Mouse (Mus musculus) hindbrain, embryonic 14.5 days (tissue): Measurements from ENCODE around the gene Trpc4ap. TPM values are rescaled to one million over a fixed set of nuclear protein-coding genes. Genes with fewer than 3 reads are reported as not detected.
"Not testable (repeated sequence)": the region's sequence is repeated elsewhere in the genome, so short reads cannot be mapped to it uniquely, and the experiment has no call there.

Experiments
- ATAC-seq: fragments of 200-750 bp; cut with Nextera tagmentation; 2 replicates; pipeline ENCODE4 v1.8.0; 2017; ENCODE audit warnings: moderate number of reproducible peaks, mild to moderate bottlenecking, moderate TSS enrichment, moderate library complexity; ENCODE audit not compliant: low FRiP score
- DNase-seq: peaks from one replicate; pipeline ENCODE4 v3.0.0-alpha.2; 2015; ENCODE audit warnings: low spot score
- H3K27ac ChIP-seq: fragments of 300-500 bp; sonication (generic); 2 replicates; pipeline ENCODE4 v1.5.1; 2014; ENCODE audit warnings: mild to moderate bottlenecking, moderate library complexity
- H3K27me3 ChIP-seq: fragments of 300-500 bp; sonication (generic); 2 replicates; pipeline ENCODE4 v1.6.1; 2014; ENCODE audit warnings: mild to moderate bottlenecking, low read length, mixed read lengths; ENCODE audit not compliant: control insufficient read depth, insufficient read depth
- H3K36me3 ChIP-seq: fragments of 300-500 bp; sonication (generic); replicated peaks from 2 replicates; pipeline ENCODE4 v1.6.1; 2014; ENCODE audit not compliant: control insufficient read depth, insufficient read depth
- H3K4me1 ChIP-seq: fragments of 300-500 bp; sonication (generic); replicated peaks from 2 replicates; pipeline ENCODE4 v1.6.1; 2014; ENCODE audit warnings: antibody characterized with exemption, low read length, mixed read lengths; ENCODE audit not compliant: control insufficient read depth, insufficient read depth
- H3K4me2 ChIP-seq: fragments of 300-500 bp; sonication (generic); replicated peaks from 2 replicates; pipeline ENCODE4 v1.6.1; 2014; ENCODE audit warnings: mild to moderate bottlenecking, moderate library complexity
- H3K4me3 ChIP-seq: fragments of 300-500 bp; sonication (generic); replicated peaks from 2 replicates; pipeline ENCODE4 v1.5.1; 2014; ENCODE audit warnings: mild to moderate bottlenecking, low read length
- H3K9ac ChIP-seq: fragments of 300-500 bp; sonication (generic); 2 replicates; pipeline ENCODE4 v1.6.1; 2014
- H3K9me3 ChIP-seq: fragments of 300-500 bp; sonication (generic); 2 replicates; pipeline ENCODE4 v1.6.1; 2016; ENCODE audit warnings: low read length; ENCODE audit not compliant: control insufficient read depth
- WGBS: fragments of 180-500 bp; shearing (Covaris S2); extraction: QIAGEN DNeasy Blood & Tissue Kit; methylation state at CpG from one replicate; pipeline ENCODE4 v1.1.7; 2014; 5-methylcytosine and 5-hydroxymethylcytosine counted together
- polyA plus RNA-seq: library from polyadenylated mRNA; unstranded; fragments of >200 nt; fragmentation: Nextera tagmentation; extraction: Ambion mirVana; gene quantifications from 2 replicates; pipeline ENCODE4 v1.2.1, GENCODE M21; 2014

The Trpc4ap gene
- polyA plus RNA-seq: 163 and 176 TPM in 2 replicates

DNA sequence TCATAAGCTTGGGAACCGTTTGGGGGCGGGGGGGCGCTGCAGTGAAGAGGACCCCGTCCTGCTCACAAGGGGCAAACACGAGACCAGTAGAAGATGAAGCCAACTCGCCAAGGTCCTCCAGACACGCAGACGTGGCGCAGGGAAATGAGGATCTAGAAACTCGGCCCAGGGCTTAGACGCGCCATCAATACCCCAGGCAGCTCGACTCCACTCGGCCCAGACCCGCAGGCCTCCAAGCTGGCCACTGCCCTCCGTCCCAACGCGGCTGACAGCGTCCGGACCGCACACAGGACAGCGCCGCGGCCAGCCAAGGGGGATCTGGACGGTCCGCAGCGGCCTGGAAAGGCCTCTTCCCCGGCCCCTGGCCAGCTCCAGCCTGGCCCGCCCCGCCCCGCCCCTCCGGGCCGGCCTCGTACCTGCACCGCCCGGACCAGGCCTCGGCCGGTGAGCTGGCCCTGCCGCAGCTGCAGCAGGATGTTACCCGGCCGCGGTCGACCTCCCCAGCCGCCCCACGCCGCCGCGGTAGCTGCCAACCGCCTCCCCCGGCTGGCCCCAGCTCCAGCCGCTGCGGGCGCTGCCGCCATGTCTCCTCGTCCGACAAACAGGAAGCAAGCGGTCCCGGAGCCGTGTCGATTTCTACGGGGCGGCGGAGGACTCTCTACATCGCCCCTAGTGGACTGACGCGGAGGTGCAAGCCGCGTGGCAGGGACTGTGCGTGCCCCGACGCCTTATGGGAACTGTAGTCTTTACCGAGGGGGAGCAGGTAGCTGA lies at the start of gene Trpc4ap:
Gene Trpc4ap (minus strand): TSS at position 662 of the 771 bp plus-strand sequence.
- no peaks in the 10 kb centered on the region for H3K9me3 ChIP-seq
- H3K27me3 ChIP-seq: no peaks in the 10 kb centered on the region
- peak within 1 kb of the TSS; percentile 89 for H3K4me2 ChIP-seq
- peak within 1 kb of the TSS; percentile 91 for H3K9ac ChIP-seq
- ATAC-seq: peak; percentile 96
- peak within 1 kb of the TSS; percentile 97 for H3K4me3 ChIP-seq
- peak within 1 kb of the TSS; percentile 90 for H3K27ac ChIP-seq
- peaks cover 6% of the 10 kb centered on the region; the same call in 1 of the 2 replicates for H3K36me3 ChIP-seq
- WGBS: under 1% methylated on average over 53 of the region's 72 CpGs
- peaks cover 19% of the 10 kb centered on the region for H3K4me1 ChIP-seq
- peak; percentile 99 for DNase-seq

GRCm38 (mm10) chr2:155737803-155738202 lies 45.6 kb upstream of the Trpc4ap start:
- Histone ChIP-seq H3K27me3 (no peaks in the 10 kb centered on the region), H3K9ac (no peak overlapping the region), H3K4me1 (no peaks in the 10 kb centered on the region), H3K4me2 (no peak overlapping the region), H3K9me3 (no peaks in the 10 kb centered on the region), H3K27ac (no peak overlapping the region), H3K36me3 (no peaks in the 10 kb centered on the region), H3K4me3 (no peak overlapping the region)
- DNase-seq (no peak), ATAC-seq (no peak)
- 67% methylated on average over 9 of the region's 9 CpGs for WGBS

DNA sequence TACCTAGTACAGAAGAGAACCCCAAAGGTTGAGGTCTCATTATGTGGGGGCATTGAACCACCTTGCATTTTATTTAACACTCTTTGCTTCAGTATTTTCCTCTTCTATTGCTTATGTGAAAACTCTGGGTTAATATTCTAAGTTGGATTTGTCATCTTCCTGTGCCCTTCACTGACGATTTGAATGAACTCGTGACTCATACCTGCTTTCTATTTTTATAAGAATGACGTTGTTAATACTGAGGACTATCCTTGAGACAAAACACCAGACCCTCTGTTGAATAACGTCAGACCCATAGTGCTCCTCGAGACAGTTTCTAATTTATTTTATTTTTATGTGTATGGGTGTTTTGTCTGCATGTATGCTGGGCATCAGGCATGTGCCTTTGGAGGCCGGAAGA lies 44.8 kb upstream of the Trpc4ap start:
- H3K9ac ChIP-seq: no peak overlapping the region
- H3K9me3 ChIP-seq: no peaks in the 10 kb centered on the region
- no peaks in the 10 kb centered on the region for H3K36me3 ChIP-seq
- H3K27me3 ChIP-seq: no peaks in the 10 kb centered on the region
- H3K4me3 ChIP-seq: no peak overlapping the region
- 89% methylated on average over 6 of the region's 6 CpGs for WGBS
- no peak for DNase-seq
- H3K27ac ChIP-seq: no peak overlapping the region
- H3K4me1 ChIP-seq: no peaks in the 10 kb centered on the region
- H3K4me2 ChIP-seq: no peak overlapping the region
- no peak for ATAC-seq

GRCm38 (mm10) chr2:155735766-155736165 lies 43.6 kb upstream of the Trpc4ap start, which contains the start of gene Gm17581:
Gm17581 (minus strand) TSS chr2:155735866.
- not testable (repeated sequence) for H3K9me3 ChIP-seq, H3K4me3 ChIP-seq, H3K9ac ChIP-seq, H3K27ac ChIP-seq, DNase-seq, H3K4me1 ChIP-seq, H3K4me2 ChIP-seq, H3K27me3 ChIP-seq, ATAC-seq, H3K36me3 ChIP-seq
- 88% methylated on average over 5 of the region's 5 CpGs for WGBS

- H3K9me3 ChIP-seq: no peaks in the 10 kb centered on the region
- H3K36me3 ChIP-seq: no peaks in the 10 kb centered on the region
- no peak overlapping the region for H3K27ac ChIP-seq
- no peak for DNase-seq
- no peak overlapping the region for H3K4me2 ChIP-seq
- no peak overlapping the region for H3K4me3 ChIP-seq
- 82% methylated on average over 5 of the region's 5 CpGs for WGBS
- H3K27me3 ChIP-seq: no peaks in the 10 kb centered on the region
- no peaks in the 10 kb centered on the region for H3K4me1 ChIP-seq
- no peak overlapping the region for H3K9ac ChIP-seq
- no peak for ATAC-seq
Measured at GRCm38 (mm10) chr2:155735080-155735479, 42.9 kb upstream of the Trpc4ap start.

GRCm38 (mm10) chr2:155729158-155729645 lies 37.0 kb upstream of the Trpc4ap start, which contains the start of gene Edem2:
Edem2 (minus strand) TSS chr2:155729475.
- under 1% methylated on average over 32 of the region's 33 CpGs for WGBS
- peaks cover 22% of the 10 kb centered on the region for H3K36me3 ChIP-seq
- 0 out of 2 replicates have a peak within 1 kb of the TSS, but pooled peaks have one; percentile 38 for H3K27ac ChIP-seq
- H3K4me3 ChIP-seq: peak within 1 kb of the TSS; percentile 77
- ATAC-seq: peak; percentile 95
- H3K4me2 ChIP-seq: peak within 1 kb of the TSS; percentile 88
- peak; percentile 95 for DNase-seq
- no peaks in the 10 kb centered on the region for H3K9me3 ChIP-seq
- peaks cover 7% of the 10 kb centered on the region for H3K4me1 ChIP-seq
- no peaks in the 10 kb centered on the region for H3K27me3 ChIP-seq
- H3K9ac ChIP-seq: peak within 1 kb of the TSS; percentile 86

DNA sequence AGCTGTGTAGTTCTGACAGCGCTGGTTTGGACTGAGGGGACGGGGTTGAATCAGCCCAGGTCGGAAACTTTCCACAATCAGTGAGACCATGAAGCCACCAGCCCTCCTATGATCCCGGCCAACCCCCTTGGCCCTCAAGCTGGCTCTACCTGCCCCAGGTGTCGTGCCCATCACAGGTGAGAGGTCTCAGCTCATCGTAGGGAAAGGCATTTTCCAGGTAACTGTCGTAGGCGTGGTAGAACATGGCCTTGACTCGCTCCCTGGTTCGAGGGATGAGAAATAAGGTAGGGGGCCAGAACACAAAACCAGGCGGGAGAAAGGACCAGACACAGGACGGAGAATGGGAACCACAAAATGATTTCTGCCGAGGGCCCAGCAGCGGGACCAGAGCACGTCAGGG lies 36.6 kb upstream of the Trpc4ap start:
- peaks cover 26% of the 10 kb centered on the region for H3K36me3 ChIP-seq
- no peaks in the 10 kb centered on the region for H3K27me3 ChIP-seq
- H3K9me3 ChIP-seq: no peaks in the 10 kb centered on the region
- H3K9ac ChIP-seq: peak overlapping the region; percentile 86
- ATAC-seq (no peak), DNase-seq (no peak)
- H3K27ac ChIP-seq: no peak overlapping the region
- WGBS: 4% methylated on average over 15 of the region's 15 CpGs
- H3K4me1 ChIP-seq: peaks cover 7% of the 10 kb centered on the region
- H3K4me3 ChIP-seq: peak overlapping the region; percentile 77
- peak overlapping the region; percentile 88 for H3K4me2 ChIP-seq

DNA sequence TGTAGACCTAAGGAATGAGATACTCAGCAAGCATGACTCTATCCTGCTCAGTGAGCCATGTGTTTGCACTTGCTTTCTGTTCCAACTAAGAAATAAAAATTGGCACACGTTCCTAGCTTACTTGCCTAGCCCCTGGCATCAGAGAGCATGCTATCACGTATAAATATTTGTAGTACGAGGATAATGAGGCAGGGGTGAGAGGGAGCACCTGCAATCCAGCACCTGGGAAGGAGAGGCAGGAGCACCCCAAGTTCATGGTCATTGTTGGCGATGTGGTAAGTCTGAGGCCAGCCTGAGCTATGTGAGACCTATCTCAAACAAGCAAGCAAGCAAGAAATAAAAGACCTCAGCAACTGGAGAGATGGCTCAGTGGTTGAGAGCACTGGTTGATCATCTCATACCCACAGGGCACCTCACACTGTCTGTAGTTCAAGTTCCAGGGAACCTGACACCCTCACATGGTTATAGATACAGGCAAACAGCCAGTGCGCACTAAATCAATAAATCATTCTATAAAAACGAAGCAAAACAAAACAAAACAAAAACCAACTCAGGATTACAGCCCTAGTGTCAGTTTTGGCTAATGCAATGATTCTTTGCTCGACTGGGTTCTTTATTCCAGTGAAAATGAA lies 35.7 kb upstream of the Trpc4ap start:
- WGBS: 88% methylated on average over 7 of the region's 7 CpGs
- ATAC-seq: no peak
- H3K27ac ChIP-seq: no peak overlapping the region
- H3K9me3 ChIP-seq: no peaks in the 10 kb centered on the region
- no peak for DNase-seq
- H3K9ac ChIP-seq: no peak overlapping the region
- no peaks in the 10 kb centered on the region for H3K27me3 ChIP-seq
- H3K4me1 ChIP-seq: peaks cover 7% of the 10 kb centered on the region
- H3K4me2 ChIP-seq: peak overlapping the region; percentile 88; the same call in 1 of the 2 replicates
- peak overlapping the region; percentile 77; the same call in 1 of the 2 replicates for H3K4me3 ChIP-seq
- H3K36me3 ChIP-seq: peaks cover 35% of the 10 kb centered on the region

GRCm38 (mm10) chr2:155726302-155726701 lies 34.1 kb upstream of the Trpc4ap start:
- DNase-seq (no peak), ATAC-seq (no peak)
- Histone ChIP-seq H3K9me3 (no peaks in the 10 kb centered on the region), H3K4me1 (peaks cover 7% of the 10 kb centered on the region), H3K27ac (no peak overlapping the region), H3K4me2 (no peak overlapping the region), H3K4me3 (no peak overlapping the region), H3K9ac (no peak overlapping the region), H3K36me3 (peaks cover 48% of the 10 kb centered on the region), H3K27me3 (no peaks in the 10 kb centered on the region)
- 88% methylated on average over 7 of the region's 7 CpGs for WGBS
